In the genomic region with DNA sequence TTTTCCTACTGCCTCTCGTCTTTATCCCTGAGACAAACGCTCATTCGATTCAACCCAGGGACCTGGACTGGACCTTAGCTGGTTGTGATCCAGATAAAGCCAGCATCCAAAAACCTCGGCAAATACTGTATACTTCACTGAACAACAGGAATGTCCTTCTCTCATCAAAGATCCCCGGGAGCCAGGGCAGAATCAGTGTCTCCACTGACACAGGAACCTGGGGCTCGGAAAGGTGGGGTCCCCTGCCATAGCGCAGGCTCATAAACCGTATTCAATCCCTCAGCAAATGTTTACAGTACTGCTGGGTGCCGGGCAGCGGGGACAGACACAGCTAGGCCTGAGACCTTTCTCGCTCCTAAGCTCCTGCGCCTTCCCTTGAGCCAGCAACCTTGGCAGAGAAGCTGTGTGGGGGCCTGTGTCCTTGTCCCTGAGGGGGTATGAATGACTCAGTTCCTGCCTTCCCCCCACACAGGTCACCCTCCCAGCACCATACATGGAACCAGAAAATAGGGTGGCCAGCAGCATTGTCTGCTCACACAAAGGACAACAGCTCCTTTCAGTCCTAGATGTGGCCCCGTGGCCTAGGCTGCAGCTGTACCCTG, we compare ENCODE assay signal across 8 mouse cellular contexts. TPM values are rescaled to one million over a fixed set of nuclear protein-coding genes. Genes with fewer than 3 reads are reported as not detected.
DNase-seq lines count a peak whose midpoint lies in the region; ATAC-seq lines count a peak whose summit lies in the region.
"Had no signal": no experiment of that assay in that cellular context is flagged by ENCODE, and none has a peak within 500 bp of the region (broad histone marks: within the 10 kb centered on the region; RNA-seq: fewer than 3 reads in every experiment).

No protein-coding gene starts in this region.

- H3K27me3 ChIP-seq in lung, embryonic 16.5 days (ENCODE audit: control insufficient read depth, insufficient read depth, low read depth, low read length): no peaks in the 10 kb centered on the region
- H3K27me3 ChIP-seq: liver, embryonic 13.5 days had no signal

- WGBS in lung, embryonic 16.5 days: 57% methylated on average over 13 of the region's 13 CpGs

- ATAC-seq in lung, embryonic 16.5 days (ENCODE audit: low read depth): no peak

- 0 out of 2 replicates have a peak, but pooled peaks cover 2% of the 10 kb centered on the region for H3K4me1 ChIP-seq in lung, embryonic 16.5 days (replicated peaks; ENCODE audit: control insufficient read depth, insufficient read depth, low read length)

- H3K4me2 ChIP-seq in lung, embryonic 16.5 days (ENCODE audit: low read depth, low read length): no peak overlapping the region
- H3K4me2 ChIP-seq: liver, embryonic 13.5 days had no signal

- no peaks in the 10 kb centered on the region for H3K9me3 ChIP-seq in lung, embryonic 16.5 days (ENCODE audit: control insufficient read depth, low read length)
- H3K9me3 ChIP-seq: liver, embryonic 13.5 days had no signal

- no peak overlapping the region; the same call in 1 of the 2 replicates for H3K9ac ChIP-seq in lung, embryonic 16.5 days (ENCODE audit: low read length)
- H3K9ac ChIP-seq: liver, embryonic 13.5 days had no signal

- DNase-seq in lung, adult 18-20 months: no peak
- peak; percentile 16 for DNase-seq in embryo, embryonic 9.5 days (ENCODE audit: extremely low spot score)
- DNase-seq in kidney, adult 11 months: peak; percentile 54
- peak; percentile 61 for DNase-seq in ovary, postnatal 36 days (ENCODE audit: low spot score)
- DNase-seq in yolk sac, embryonic 10.5 days (ENCODE audit: low spot score): no peak
- no peak for DNase-seq in spleen, postnatal 36 days (ENCODE audit: low spot score in 2 of 2)
- DNase-seq: liver, embryonic 13.5 days had no signal

- H3K4me3 ChIP-seq in lung, embryonic 16.5 days (ENCODE audit: low read length): no peak overlapping the region
- H3K4me3 ChIP-seq: liver, embryonic 13.5 days had no signal

- 0 out of 2 replicates have a peak, but pooled peaks cover 11% of the 10 kb centered on the region for H3K36me3 ChIP-seq in lung, embryonic 16.5 days (ENCODE audit: control insufficient read depth, insufficient read depth, low read length)

- peak overlapping the region; percentile 46 for H3K27ac ChIP-seq in lung, embryonic 16.5 days (ENCODE audit: low read length)
- H3K27ac ChIP-seq: liver, embryonic 13.5 days had no signal

RNA-seq across cellular contexts. Expression of a gene that starts 23.1 kb away (rescaled TPM):
- 46.1 and 46.2 TPM in 2 replicates for polyA plus RNA-seq in lung, embryonic 16.5 days (2015; fragmentation: Nextera tagmentation; extraction: Ambion mirVana)

Comparison
In these comparisons a context has a peak if more than half of its experiments do, and no peak if none do; other contexts are left out.
1. DNase-seq: peak in embryo, embryonic 9.5 days (single experiment), kidney, adult 11 months (single experiment) and ovary, postnatal 36 days (single experiment); none in lung, adult 18-20 months (0 of 2), yolk sac, embryonic 10.5 days (single experiment) and spleen, postnatal 36 days (0 of 2).